Mouse (Mus musculus) cerebellum, adult (tissue): ENCODE measurements at regions not wholly inside any gene's neighbourhood (a gene's known extent, or its start where the extent isn't known, plus 50 kb on each side); places are given as distances from the start of the nearest gene placed in this dataset.

Source experiments
- ATAC-seq: cut with Nextera tagmentation; 2 replicates; pipeline ENCODE4 v1.9.2; 2017; ENCODE audit warnings: mild to moderate bottlenecking, moderate library complexity, mixed read lengths; ENCODE audit not compliant: insufficient number of reproducible peaks, low FRiP score, low TSS enrichment

DNA sequence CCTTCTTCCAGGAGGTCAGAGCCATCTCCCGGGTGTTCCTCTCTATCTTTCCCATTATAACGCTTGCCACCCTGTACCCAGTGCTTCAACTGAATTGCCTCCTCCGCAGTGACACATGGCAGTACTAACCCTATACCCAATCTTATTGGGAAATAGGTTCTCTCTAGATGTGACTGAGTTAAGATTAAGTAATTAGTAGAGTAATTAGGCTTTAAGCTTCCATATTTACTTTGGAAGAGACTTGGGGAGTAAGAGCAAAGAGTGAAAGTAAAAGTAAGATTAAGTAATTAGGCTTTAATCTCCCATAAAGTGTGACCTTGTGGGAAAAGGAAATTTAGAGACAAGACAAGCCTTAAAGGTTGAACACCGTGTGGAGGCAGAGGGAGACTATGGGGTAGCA lies 148.7 kb upstream of the Prok2 start:
- no peak for ATAC-seq

DNA sequence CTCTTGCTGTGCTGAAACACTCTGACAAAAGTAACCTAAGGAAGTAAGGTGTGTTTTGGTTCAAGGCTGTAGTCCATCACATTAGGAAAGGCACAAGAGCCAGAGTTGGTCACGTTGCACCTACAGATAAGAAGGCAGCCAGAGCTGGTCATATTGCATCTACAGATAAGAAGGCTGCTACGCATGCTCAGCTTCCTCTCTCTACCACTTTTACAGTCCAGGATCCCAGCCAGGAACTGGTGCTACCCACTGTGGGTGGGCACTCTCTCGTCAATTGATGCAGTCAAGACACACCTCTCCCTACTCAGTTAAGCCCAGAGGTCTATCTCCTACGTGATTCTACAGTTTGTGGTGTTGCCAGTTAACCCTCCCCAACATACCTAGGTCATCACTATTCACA lies 147.8 kb upstream of the Prok2 start:
- ATAC-seq: no peak

DNA sequence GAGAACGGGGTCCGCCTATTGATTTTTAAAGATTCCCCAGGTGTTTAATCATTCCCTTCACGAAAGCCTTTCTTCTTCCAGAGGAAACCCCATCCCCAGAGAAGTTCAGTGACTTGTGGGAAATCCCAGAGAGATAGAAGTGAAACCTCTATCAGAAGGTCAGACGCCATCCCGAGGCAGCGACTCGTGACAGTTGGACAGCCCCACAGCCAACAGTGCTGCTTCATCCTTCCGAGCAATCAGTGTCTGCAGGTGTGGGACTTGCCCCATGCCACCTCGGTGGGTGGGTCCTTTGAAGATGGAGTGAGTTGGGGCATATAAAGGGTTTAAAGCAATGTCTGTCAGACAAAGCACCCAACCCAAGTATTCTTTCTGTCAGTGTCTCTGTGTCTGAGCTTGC lies 139.9 kb upstream of the Prok2 start:
- ATAC-seq: no peak

DNA sequence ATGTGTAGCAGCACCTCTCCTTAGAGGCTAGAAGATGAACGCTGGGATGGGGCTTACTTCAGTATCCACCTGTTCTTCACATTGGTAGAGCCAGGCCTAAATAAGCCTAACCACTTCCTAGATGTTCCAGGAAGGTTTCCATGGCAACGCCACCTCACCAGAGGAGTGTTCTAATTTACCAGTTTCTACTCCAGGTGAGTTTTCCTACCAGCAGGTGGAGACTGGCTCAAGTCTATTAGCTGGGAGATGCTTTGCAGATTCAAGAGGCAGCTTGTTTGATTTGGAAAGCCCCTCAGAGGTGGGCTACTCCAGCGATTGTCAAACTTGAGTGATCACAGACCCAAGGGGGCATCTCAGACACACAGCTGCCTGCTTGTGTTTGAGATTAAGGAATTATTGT lies 138.8 kb upstream of the Prok2 start:
- ATAC-seq: no peak

DNA sequence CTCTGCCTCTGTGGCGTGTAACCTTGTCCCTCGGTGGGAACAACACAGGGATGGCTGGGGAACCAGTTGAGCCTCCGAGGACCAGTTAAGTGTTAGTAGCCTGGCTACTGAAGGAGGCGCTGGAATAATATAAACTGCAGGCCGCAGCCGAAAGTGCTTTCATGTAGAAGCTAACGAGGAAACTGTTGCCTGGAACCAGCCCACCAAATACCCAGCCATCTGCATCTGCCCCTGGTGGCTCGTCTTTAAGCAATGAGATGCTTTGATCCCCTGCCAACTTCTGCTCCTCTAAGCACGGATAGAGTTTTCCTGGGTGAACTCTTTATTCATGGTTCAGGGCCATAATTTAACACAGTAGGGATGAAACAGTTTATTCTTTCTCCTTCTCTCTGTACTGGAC lies 137.2 kb upstream of the Prok2 start:
- no peak for ATAC-seq

DNA sequence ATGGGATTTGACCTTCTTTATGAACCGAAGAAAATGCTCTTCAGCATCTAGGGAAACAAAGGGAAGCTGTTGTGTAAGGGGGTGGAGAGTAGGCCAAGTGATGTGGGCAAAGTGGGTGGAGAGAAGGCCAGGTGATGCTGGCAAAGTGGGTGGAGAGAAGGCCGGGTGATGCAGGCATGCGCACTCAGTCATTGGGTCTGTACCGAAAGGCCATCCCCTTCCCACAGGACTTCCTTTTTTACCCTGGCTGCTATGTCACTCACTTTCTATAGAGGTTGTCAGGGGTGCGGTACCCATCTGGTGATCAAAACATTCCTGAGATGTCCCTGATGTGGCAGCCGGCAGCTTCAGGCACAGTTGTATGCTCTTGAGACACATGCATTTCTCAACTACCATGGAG lies 131.2 kb upstream of the Prok2 start:
- no peak for ATAC-seq

GRCm38 (mm10) chr6:99853716-99854115 lies 127.5 kb upstream of the Prok2 start:
- no peak for ATAC-seq

DNA sequence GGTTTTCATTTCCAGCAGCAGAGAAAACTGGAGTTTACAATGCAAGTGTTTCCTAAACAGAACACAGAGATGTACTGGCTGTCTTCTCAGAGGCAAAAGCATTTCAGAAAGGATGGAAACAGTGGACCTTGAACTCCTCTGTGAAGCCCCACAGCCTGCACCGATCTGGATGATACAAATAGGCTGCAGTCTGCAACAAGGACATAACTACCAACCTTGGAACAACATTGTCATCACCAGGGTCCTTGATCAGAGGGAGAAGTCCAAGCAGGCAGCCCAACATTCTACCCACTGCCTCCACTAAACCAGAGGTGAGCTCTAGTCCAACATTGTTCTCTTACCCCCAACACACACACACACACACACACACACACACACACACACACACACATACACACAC lies 124.5 kb upstream of the Prok2 start:
- ATAC-seq: no peak

GRCm38 (mm10) chr6:99845508-99845846 lies 119.3 kb upstream of the Prok2 start:
- ATAC-seq: no peak

DNA sequence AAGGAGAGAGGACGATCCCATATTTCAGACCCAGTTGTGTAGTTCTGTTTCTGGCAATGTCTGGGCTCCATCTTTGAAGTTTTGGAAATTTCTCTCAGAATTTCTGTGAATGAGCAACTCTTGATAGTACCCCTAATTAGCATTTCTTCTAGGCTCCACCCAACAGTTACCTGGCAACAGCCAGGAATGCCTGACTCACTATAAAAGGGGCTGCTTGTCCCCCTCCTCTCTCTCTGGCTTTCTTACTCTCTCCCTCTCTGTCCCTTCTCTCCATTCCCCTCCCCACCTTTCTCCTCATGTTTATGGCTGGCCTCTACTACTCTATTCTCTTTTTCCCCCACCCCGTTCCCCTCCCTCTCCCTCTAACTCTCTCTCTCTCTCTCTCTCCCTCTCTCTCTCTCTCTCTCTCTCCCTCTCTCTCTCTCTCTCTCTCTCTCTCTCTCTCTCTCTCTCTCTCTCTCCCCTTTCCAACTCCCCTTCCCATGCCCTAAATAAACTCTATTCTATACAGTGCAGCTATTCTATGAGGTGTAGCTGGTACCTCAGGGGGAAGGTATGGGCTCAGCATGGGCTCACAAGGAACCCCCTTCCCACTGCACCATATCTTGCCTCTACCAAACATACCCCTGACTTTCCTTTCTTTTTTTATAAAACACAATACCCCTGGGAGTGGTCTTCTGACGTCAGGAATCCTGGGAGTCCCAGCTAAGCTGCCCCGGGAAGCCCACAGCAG lies 118.7 kb upstream of the Prok2 start:
- no peak for ATAC-seq

- no peak for ATAC-seq
Measured at GRCm38 (mm10) chr6:99843507-99843906, 117.3 kb upstream of the Prok2 start.

DNA sequence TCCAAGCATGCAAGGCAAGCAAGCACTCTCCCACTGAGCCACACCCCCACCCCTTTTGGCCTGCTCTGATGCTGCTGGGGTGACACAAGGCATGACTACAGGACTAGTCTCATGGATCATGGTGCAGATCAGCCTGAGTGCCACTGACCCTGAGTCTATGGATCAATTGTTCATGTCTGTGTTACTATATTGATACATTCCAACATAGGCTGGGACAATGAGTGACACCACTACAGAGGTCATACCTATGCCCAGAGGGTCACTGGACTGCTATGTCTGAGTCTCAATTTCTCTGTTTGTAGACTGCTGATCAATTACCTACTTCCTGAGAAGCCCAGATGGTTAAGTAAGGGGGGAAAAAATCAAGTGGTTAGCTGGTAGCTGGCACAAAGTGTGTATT lies 116.5 kb upstream of the Prok2 start:
- ATAC-seq: no peak

DNA sequence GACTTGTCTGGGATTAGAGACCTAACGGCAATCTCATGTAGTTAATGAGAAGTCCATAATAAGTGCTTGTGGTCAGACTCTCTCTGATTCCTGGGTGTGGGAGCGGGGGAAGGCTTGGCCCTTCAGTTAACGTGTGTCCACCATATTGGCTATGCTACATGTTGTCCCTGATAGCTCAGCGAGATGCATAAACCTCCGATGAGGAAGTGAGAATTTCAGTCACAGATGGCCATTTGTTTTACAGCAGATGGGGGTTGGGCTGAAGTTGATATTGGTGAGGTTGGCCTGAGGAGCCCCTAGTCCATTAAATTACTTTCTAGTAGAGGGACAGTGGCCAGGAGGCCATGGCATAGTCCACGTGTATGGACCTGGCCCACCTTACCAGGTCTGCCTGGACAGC lies 114.6 kb upstream of the Prok2 start:
- no peak for ATAC-seq

DNA sequence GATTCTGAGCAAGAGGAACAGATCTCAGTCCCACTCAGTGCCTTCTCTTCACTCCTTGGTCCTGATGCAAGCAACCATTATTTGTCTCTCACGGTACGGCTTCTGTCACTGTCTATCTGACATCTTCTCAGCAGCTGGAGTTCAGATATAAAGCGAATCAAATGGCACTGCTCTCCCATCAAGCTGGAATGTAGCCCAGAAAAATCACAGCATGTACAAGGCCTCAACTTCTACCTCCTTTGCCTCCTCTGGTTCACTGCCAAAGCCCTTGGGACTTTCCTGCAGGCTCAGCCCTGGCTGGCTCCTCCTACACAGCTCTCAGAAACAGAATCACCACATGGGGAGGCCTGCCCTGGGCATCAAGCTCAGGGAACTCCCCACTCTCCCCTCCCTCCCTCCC lies 107.1 kb upstream of the Prok2 start:
- peak; percentile 58; the same call in 1 of the 2 replicates for ATAC-seq

GRCm38 (mm10) chr6:99827625-99828024 lies 101.4 kb upstream of the Prok2 start:
- ATAC-seq: no peak

- no peak for ATAC-seq
Measured at GRCm38 (mm10) chr6:99824808-99825207, 98.6 kb upstream of the Prok2 start.

GRCm38 (mm10) chr6:99822471-99822870 lies 96.3 kb upstream of the Prok2 start:
- ATAC-seq: no peak

DNA sequence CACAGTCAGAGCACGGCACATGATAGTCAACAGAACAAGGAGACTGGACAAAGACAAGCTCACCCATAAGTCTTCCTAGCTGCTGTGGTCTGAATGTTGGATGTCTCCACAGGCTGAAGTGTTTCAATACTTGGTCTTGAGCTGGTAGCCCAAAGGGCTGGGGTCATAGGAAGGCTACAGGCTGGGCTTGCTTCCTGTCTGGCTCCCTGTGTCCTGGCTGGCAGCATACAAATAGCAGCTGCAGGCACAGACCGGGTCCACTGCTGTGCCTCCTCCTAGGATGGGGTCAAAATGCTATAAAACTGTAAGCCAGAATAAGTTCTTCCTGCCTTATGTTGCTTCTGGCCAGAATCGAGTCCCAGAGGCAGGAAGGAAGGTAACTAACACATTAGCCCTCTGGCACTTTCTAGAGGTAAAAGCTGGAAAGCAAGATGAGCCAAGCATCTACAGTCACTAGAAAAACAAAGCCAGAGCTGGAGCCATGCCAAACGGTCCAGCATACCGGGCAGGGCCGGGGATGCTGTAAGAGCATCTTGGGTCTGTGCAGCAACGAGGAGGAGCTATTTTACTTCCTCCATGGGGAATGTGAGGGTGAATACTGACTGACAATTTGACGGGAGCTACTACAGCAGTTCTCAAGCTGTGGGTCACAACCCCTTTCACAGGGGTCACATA lies 93.2 kb upstream of the Prok2 start:
- no peak for ATAC-seq

- no peak for ATAC-seq
Measured at GRCm38 (mm10) chr6:99818486-99818885, 92.3 kb upstream of the Prok2 start.

DNA sequence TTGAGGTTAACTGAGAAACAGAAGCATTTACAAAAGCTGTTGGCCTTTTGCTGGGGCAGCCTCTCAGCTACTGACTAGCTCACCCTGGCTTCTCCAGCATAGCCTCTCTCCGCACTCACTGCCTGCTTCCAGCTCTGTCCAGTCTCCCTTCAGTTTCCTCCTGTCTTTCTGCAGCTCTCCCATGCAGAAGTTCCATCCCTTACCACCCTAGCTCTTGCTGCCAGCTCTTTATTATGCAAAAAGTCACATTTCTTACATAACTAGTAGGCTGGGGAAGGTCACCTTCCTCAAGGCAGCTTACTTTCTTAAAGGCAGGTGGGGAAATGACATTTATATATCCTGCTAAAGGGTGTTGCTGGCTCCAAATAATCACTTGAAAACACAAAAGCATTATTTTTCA lies 91.1 kb upstream of the Prok2 start:
- no peak for ATAC-seq

DNA sequence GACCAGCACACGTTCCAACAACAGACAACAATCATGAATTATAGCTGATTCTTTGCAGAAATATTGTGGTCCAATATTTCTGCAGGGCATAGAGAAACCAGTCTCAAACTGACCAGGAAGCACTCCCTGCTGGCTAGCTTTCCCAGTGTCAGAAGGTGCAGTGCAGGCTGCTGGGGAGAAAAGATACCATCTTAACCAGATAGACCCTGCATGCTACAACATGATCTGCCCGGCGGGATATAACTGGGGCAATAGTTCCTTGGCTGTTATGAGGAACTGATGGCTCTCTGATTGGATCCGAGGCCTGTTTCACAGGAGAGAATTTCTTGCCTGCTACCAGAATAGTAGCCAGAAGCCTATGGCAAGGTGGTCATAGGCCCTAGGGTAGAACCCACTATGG lies 86.9 kb upstream of the Prok2 start:
- no peak for ATAC-seq

DNA sequence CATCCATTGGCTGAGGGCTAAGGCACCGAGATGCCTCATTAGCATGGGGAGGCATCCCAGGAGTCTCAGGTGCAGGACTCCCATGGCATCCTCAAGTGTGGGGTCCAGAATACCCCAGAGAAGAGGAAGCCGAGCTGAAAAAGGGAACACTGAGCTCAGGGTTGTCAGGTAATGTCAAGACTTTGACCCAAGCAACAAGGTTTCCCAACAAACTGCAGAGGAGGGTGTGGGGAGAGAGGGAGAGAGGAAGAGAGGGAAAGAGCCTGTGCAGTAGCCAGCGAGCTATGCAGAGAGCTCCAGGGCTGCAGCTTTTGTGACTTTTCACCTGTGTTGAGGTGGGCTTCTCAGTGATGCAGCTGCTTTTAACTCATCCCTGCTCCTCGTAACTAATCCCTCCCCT lies 85.7 kb upstream of the Prok2 start:
- no peak for ATAC-seq
